Mouse (Mus musculus): ENCODE results near the gene Hist1h3b.

- TF ChIP-seq CTCF (IDR thresholded peaks at IDR 0.05; ENCODE audit: borderline replicate concordance, extremely low read depth, insufficient read depth, insufficient read length) (no peak), POLR2A (IDR thresholded peaks at IDR 0.05; ENCODE audit: borderline replicate concordance, extremely low read depth, insufficient read depth, insufficient read length, poor library complexity, severe bottlenecking) (no peak)
Measured at GRCm38 (mm10) chr13:23710374-23711089, 41.5 kb upstream of the Hist1h3b start, which contains the start of gene Hfe.

Measured in brain, embryonic 14.5 days (tissue).